Mouse (Mus musculus) cerebellum, adult 2 months (tissue): Measurements from ENCODE around the gene Cdc42bpa. TPM values are rescaled to one million over a fixed set of nuclear protein-coding genes. Genes with fewer than 3 reads are reported as not detected.
A peak's percentile ranks its signal among the peaks of the same experiment; 100 is the strongest.

Source experiments
- DNase-seq, 2 experiments: peaks; one replicate each; pipeline ENCODE4 v3.0.0; 2021
- H3K27ac ChIP-seq: fragments of 200-500 bp; 2 replicates; pipeline ENCODE4 v1.5.1; 2012; ENCODE audit warnings: low read length, control low read depth, inconsistent platforms; ENCODE audit not compliant: insufficient read depth
- H3K27me3 ChIP-seq: fragments of 200-500 bp; 2 replicates; pipeline ENCODE4 v1.6.1; 2012; ENCODE audit warnings: inconsistent platforms, mild to moderate bottlenecking, low read length, moderate library complexity; ENCODE audit not compliant: control insufficient read depth, insufficient read depth
- H3K4me1 ChIP-seq: fragments of 200-500 bp; 2 replicates; pipeline ENCODE4 v1.6.1; 2011; ENCODE audit warnings: low read length; ENCODE audit not compliant: control insufficient read depth, insufficient read depth
- H3K4me3 ChIP-seq: fragments of 200-500 bp; replicated peaks from 2 replicates; pipeline ENCODE3; 2011; ENCODE audit warnings: mild to moderate bottlenecking, low read depth, low read length, control low read depth; ENCODE audit not compliant: insufficient read depth
- CTCF ChIP-seq: fragments of 200-500 bp; IDR thresholded peaks from 2 replicates; pipeline ENCODE4 v1.5.1; 2011; ENCODE audit warnings: low read depth, mild to moderate bottlenecking, control low read depth, low read length, moderate library complexity, borderline replicate concordance; ENCODE audit not compliant: insufficient read depth
- POLR2A ChIP-seq: fragments of 200-500 bp; IDR thresholded peaks from 2 replicates; pipeline ENCODE4 v1.6.1; 2011; ENCODE audit warnings: low read length, control low read depth, borderline replicate concordance; ENCODE audit not compliant: insufficient read depth
- WGBS: fragments of 180-500 bp; shearing (Covaris S2); methylation state at CpG from one replicate; pipeline ENCODE4 v1.1.7; 2018; 5-methylcytosine and 5-hydroxymethylcytosine counted together
- polyA plus RNA-seq: library from polyadenylated mRNA; depleted of rRNA; stranded (reverse); fragments of >200 nt; gene quantifications from 2 replicates; pipeline ENCODE4 v1.2.3, GENCODE M21; 2012; rRNA removed

Gene Cdc42bpa
- polyA plus RNA-seq, 1 experiment: 145 TPM

DNA sequence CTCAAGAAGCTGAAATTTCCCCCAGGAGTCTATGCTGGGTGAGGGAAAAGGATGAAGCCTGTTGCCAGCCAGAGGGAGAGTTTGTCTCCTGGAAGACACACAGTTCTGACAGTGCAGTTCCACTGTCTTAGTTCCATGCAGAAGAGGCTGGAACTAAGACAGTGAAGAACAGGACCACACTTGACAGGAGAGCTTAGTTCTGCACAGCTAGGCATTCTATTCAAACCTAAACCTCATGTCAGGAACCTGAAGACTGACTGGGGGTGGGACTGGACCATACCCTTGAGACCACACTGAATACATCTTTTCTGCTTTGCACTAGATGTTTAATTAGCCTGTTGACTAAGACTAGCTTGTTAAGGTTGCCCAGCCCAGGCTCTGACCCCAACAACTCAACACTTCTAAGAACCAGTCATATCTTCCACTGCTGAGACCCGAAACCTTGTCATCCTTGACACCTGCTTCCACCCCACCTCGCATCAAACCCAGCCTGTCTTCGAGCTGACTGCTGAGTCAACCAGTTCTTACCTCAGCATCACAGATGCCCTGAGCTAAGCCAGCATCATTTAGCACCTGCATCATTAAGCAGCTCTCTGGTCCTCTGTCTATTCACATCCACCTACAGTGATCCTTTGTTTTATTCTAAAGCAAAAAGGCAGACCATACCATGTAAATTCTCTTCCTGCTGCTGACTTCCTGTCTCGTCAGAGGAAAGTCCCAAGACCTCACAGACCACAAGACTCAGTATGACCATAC is 238.9 kb downstream of the Cdc42bpa start, which contains the start of gene Coq8a:
Gene Coq8a, minus strand, starts transcription at position 644 of the 756 bp plus-strand sequence.
- no peak for DNase-seq
- Histone ChIP-seq H3K4me1 (peaks cover 11% of the 10 kb centered on the region; the same call in 1 of the 2 replicates), H3K27me3 (no peaks in the 10 kb centered on the region), H3K27ac (no peak within 1 kb of the TSS), H3K4me3 (no peak within 1 kb of the TSS)
- 68% methylated on average over 4 of the region's 4 CpGs for WGBS
- TF ChIP-seq CTCF (no peak), POLR2A (no peak)

DNA sequence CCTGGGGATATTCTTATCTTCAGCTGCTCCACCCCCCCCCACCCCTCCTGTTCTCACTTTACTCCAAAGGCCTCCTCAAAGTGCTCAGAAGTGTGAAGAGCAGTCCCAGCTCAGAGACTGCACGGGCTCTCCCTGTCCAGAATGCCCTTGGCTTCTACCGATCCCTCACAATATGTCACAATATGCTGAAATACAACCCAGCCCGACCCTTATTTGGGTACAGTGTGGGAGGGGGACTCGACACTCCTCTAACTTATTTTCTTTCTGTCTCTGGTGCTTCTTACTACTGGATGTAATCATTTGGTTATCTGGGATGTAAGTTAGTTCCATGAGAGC is 239.4 kb downstream of the Cdc42bpa start:
- Histone ChIP-seq H3K27ac (no peak overlapping the region), H3K4me1 (peaks cover 6% of the 10 kb centered on the region; the same call in 1 of the 2 replicates), H3K27me3 (no peaks in the 10 kb centered on the region), H3K4me3 (no peak overlapping the region)
- WGBS: 72% methylated on average over 4 of the region's 4 CpGs
- no peak for DNase-seq
- no peak for TF ChIP-seq POLR2A

DNA sequence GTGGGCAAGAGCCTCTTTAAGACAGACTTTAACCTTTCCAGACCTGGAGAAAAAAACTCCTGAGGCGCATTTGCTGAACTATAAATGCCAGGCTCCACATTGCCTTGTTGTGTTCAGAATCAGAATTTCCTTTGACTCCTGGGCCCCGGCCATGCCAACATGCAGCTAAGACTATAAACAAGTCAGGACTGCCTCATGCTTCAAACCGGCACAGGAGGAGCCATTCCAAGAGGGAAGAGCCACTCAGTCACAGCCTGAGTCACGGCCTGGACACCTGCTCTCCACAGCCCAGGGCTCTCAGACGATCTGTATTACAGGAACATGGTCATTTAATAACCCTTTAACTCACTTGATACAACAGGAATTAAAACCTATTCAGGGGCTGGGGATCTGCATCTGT is 240.4 kb downstream of the Cdc42bpa start:
- H3K4me1 ChIP-seq: 0 out of 2 replicates have a peak, but pooled peaks cover 3% of the 10 kb centered on the region

GRCm38 (mm10) chr1:180208370-180208769 is 248.1 kb downstream of the Cdc42bpa start:
- H3K4me3 ChIP-seq: no peak overlapping the region
- TF ChIP-seq POLR2A: no peak
- TF ChIP-seq CTCF: no peak
- H3K27me3 ChIP-seq: no peaks in the 10 kb centered on the region
- no peak for DNase-seq
- WGBS: 86% methylated on average over 3 of the region's 3 CpGs
- peaks cover 12% of the 10 kb centered on the region for H3K4me1 ChIP-seq
- no peak overlapping the region for H3K27ac ChIP-seq

More for the DNA sequence above, 240.4 kb downstream of the Cdc42bpa start:
- H3K27ac ChIP-seq: no peak overlapping the region
- 58% methylated on average over 5 of the region's 5 CpGs for WGBS
- TF ChIP-seq POLR2A (no peak), CTCF (no peak)
- no peak for DNase-seq
- no peaks in the 10 kb centered on the region for H3K27me3 ChIP-seq
- no peak overlapping the region for H3K4me3 ChIP-seq

DNA sequence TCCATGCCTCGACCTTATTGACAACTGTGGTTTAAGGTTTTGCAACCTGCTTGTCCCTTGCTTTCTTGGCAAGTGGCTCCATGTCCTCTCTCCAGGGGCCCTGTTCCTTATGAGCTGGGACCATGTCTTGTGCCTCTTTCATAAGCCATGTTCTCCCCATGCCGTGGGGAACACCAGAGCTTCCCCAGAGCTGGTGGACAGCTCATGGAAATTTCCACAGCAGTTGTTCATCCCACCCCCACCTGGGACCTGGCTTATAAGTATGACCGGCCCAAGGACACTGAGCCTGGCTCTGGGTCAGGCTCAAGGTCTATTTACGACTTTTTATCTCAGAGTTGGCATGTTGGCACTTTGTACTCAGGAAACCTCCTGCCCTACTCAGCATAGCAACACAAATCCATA is 249.8 kb downstream of the Cdc42bpa start:
- H3K27me3 ChIP-seq: no peaks in the 10 kb centered on the region
- peak; percentile 45 to 62 for DNase-seq
- no peak for TF ChIP-seq POLR2A
- TF ChIP-seq CTCF: no peak
- WGBS: 17% methylated on average over 4 of the region's 4 CpGs
- peaks cover 12% of the 10 kb centered on the region for H3K4me1 ChIP-seq
- peak overlapping the region; percentile 29 for H3K27ac ChIP-seq
- H3K4me3 ChIP-seq: no peak overlapping the region

- H3K27me3 ChIP-seq: no peaks in the 10 kb centered on the region
- 55% methylated on average over 9 of the region's 9 CpGs for WGBS
- H3K27ac ChIP-seq: peak overlapping the region; percentile 24; the same call in 1 of the 2 replicates
- no peak overlapping the region for H3K4me3 ChIP-seq
- DNase-seq: peak; percentile 33 to 49
- H3K4me1 ChIP-seq: peaks cover 12% of the 10 kb centered on the region
- TF ChIP-seq CTCF (no peak), POLR2A (no peak)
These were observed 250.6 kb downstream of the Cdc42bpa start for GRCm38 (mm10) chr1:180210781-180211271.

GRCm38 (mm10) chr1:180212911-180213310 is 252.6 kb downstream of the Cdc42bpa start:
- no peak overlapping the region for H3K4me3 ChIP-seq
- no peak for DNase-seq
- no peaks in the 10 kb centered on the region for H3K27me3 ChIP-seq
- 96% methylated on average over 5 of the region's 5 CpGs for WGBS
- H3K4me1 ChIP-seq: peaks cover 12% of the 10 kb centered on the region
- no peak for TF ChIP-seq POLR2A
- no peak for TF ChIP-seq CTCF
- no peak overlapping the region for H3K27ac ChIP-seq

DNA sequence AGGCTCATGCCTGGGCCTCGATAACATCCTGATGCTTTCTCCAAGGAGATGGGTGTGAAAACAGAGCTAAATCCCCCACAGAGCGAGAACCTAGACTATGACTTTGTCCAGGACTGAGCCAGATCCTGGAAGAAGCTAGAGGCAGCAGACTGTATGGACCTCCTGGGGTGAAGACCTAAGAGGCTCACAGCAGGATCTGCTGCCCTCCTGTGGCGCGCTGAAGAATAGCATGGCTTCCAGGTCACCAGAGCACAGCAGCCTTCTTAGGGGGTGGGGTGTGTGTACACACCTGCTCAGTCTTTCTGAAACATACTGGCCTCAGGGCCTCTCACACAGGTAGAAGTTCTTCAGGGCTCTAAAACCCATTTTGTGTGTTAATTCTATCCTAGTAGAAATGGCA is 254.8 kb downstream of the Cdc42bpa start:
- H3K27ac ChIP-seq: no peak overlapping the region
- peaks cover 9% of the 10 kb centered on the region; the same call in 1 of the 2 replicates for H3K4me1 ChIP-seq
- H3K27me3 ChIP-seq: no peaks in the 10 kb centered on the region
- DNase-seq: peak; percentile 75 to 77
- WGBS: 13% methylated on average over 4 of the region's 4 CpGs
- TF ChIP-seq POLR2A (no peak), CTCF (peak; percentile 94)
- H3K4me3 ChIP-seq: no peak overlapping the region

Other genes starting within 250 kb of the Cdc42bpa start
- 0.05 and 0.07 TPM in 2 replicates for gene Kif28, start 215.2 kb upstream of the Cdc42bpa start, polyA plus RNA-seq
- gene Gm10518, start 157.1 kb upstream of the Cdc42bpa start, polyA plus RNA-seq: not detected in 2 replicates
- 31.9 and 34.4 TPM in 2 replicates for gene Ahctf1, start 156.8 kb upstream of the Cdc42bpa start, polyA plus RNA-seq
- 51.2 and 56.0 TPM in 2 replicates for gene Coq8a, start 239.1 kb downstream of the Cdc42bpa start, polyA plus RNA-seq